Mouse (Mus musculus) myocyte (in vitro differentiated cells): ENCODE data around the gene Kbtbd8.

Experiments used
- CEBPB ChIP-seq: IDR thresholded peaks from 2 replicates; pipeline ENCODE4 v1.6.1; 2011; ENCODE audit warnings: mild to moderate bottlenecking, moderate library complexity; ENCODE audit not compliant: poor library complexity, insufficient read depth, severe bottlenecking
- E2F4 ChIP-seq: IDR thresholded peaks from one replicate; pipeline ENCODE4 v1.6.1; 2011; ENCODE audit warnings: mild to moderate bottlenecking, control low read depth, moderate library complexity; ENCODE audit not compliant: insufficient read depth
- MAX ChIP-seq: IDR thresholded peaks from one replicate; pipeline ENCODE4 v1.6.1; 2011; ENCODE audit warnings: low read depth, mild to moderate bottlenecking, control low read depth
- MYOD1 ChIP-seq, 3 experiments: IDR thresholded peaks; one replicate each; pipeline ENCODE4 v1.6.1; 2011; ENCODE audit warnings: control low read depth in 2 of 3, low read depth in 2 of 3, mild to moderate bottlenecking in 2 of 3, moderate library complexity in 1 of 3; ENCODE audit not compliant: insufficient read length in 2 of 3, control insufficient read depth in 1 of 3
- MYOG ChIP-seq, 3 experiments: IDR thresholded peaks; one replicate each; pipeline ENCODE4 v1.6.1; 2011; ENCODE audit warnings: control low read depth in 2 of 3, low read depth in 2 of 3, mild to moderate bottlenecking in 2 of 3; ENCODE audit not compliant: insufficient read length in 2 of 3, control insufficient read depth in 1 of 3, insufficient read depth in 1 of 3
- POLR2A ChIP-seq: IDR thresholded peaks from one replicate; pipeline ENCODE4 v1.6.1; 2011; ENCODE audit warnings: low read depth, mild to moderate bottlenecking, control low read depth, moderate library complexity; ENCODE audit not compliant: insufficient read length
- POLR2AphosphoS2 ChIP-seq: IDR thresholded peaks from one replicate; pipeline ENCODE4 v1.6.1; 2011; ENCODE audit warnings: low read depth, control low read depth; ENCODE audit not compliant: insufficient read length
- REST ChIP-seq: IDR thresholded peaks from one replicate; pipeline ENCODE4 v1.6.1; 2011; ENCODE audit warnings: mild to moderate bottlenecking, control low read depth, moderate library complexity; ENCODE audit not compliant: insufficient read depth, insufficient read length
- SRF ChIP-seq: IDR thresholded peaks from one replicate; pipeline ENCODE4 v1.6.1; 2011; ENCODE audit warnings: low read depth; ENCODE audit not compliant: control insufficient read depth, insufficient read length
- TCF12 ChIP-seq: IDR thresholded peaks from one replicate; pipeline ENCODE4 v1.6.1; 2011; ENCODE audit warnings: mild to moderate bottlenecking, control low read depth; ENCODE audit not compliant: poor library complexity, insufficient read depth, severe bottlenecking
- TCF3 ChIP-seq: IDR thresholded peaks from one replicate; pipeline ENCODE4 v1.6.1; 2011; ENCODE audit warnings: low read depth, control low read depth; ENCODE audit not compliant: insufficient read length
- USF1 ChIP-seq: IDR thresholded peaks from one replicate; pipeline ENCODE4 v1.6.1; 2011; ENCODE audit warnings: low read depth, mild to moderate bottlenecking, control low read depth, moderate library complexity

GRCm38 (mm10) chr6:95109691-95110450 is 7.2 kb upstream of the Kbtbd8 start:
- TF ChIP-seq POLR2A (no peak), USF1 (no peak), MAX (no peak), TCF12 (no peak), TCF3 (no peak), POLR2AphosphoS2 (no peak), E2F4 (no peak), MYOD1 (IDR thresholded peaks at IDR 0.05; ENCODE audit: control insufficient read depth in 1 of 3, insufficient read length in 2 of 3, low read depth in 2 of 3) (no peak), CEBPB (no peak), REST (no peak), SRF (no peak), MYOG (IDR thresholded peaks at IDR 0.05; ENCODE audit: control insufficient read depth in 1 of 3, insufficient read depth in 1 of 3, insufficient read length in 2 of 3, low read depth in 2 of 3) (no peak)
